Mouse (Mus musculus) kidney, postnatal 4 days (tissue): ENCODE results near the gene Myo6.

Experiments
- DNase-seq, 2 experiments: peaks; one replicate each; pipeline ENCODE4 v3.0.0; 2021; ENCODE audit warnings: mixed read lengths in 2 of 2

Gene Myo6

DNA sequence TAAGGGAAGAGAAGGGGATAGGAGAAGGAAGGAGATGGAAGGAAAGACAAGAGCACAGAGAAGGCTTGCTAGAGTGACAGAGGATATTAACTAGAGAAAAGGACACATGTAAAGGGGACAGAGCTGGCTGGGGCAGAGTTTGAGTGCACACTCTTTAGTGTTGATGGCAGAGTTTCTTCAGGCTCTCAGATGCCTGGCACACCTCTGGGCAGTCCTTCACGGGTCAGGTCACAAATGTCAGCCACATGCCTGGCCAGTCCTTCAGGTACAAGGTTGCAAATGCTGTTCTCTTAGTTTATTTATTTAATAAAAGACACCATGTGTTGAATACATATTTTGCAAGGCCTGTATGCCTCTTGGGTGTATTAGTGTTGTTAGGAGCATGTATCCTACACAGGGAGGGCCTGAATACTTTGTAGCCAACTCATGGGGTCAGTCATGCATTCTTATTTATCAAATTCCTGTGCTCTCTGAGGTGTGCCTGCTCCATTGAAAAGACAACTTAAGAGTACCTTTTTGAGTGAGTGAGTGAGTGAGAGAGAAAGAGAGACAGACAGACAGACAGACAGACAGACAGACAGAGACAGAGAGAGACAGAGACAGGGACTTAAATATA lies 72.5 kb downstream of the Myo6 start:
- peak; percentile 20 to 41 for DNase-seq

DNA sequence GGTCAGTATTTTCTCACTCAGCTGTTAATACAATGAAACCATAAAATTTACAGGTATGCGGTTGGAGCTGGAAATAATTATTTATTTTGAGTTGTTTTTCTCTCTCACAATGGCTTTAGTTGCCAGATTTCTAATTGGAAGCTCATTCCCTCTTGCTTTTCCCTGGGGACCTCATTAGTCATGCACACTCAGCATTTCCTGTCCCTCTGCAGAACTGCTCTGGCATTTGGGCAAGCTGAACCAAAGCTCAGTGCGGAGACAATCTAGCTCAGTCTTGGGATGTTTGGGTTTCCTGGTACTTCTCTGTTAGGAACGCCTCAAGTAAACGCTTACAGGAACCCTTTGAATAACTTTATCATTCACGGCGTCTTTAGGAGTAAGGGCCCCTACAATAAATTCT lies 76.9 kb downstream of the Myo6 start:
- DNase-seq: no peak

- no peak for DNase-seq
These were observed 87.3 kb downstream of the Myo6 start for GRCm38 (mm10) chr9:80252146-80252545.

GRCm38 (mm10) chr9:80253241-80253640 lies 88.4 kb downstream of the Myo6 start:
- no peak for DNase-seq

- no peak for DNase-seq
These were observed 91.7 kb downstream of the Myo6 start for GRCm38 (mm10) chr9:80256561-80256960.

- peak; percentile 67 to 68 for DNase-seq
These were observed 93.6 kb downstream of the Myo6 start for GRCm38 (mm10) chr9:80258396-80258795.

GRCm38 (mm10) chr9:80260905-80261304 lies 96.1 kb downstream of the Myo6 start:
- no peak for DNase-seq

- DNase-seq: peak in 1 of 2 experiments; percentile 17
These were observed 97.7 kb downstream of the Myo6 start for GRCm38 (mm10) chr9:80262367-80263026.

DNA sequence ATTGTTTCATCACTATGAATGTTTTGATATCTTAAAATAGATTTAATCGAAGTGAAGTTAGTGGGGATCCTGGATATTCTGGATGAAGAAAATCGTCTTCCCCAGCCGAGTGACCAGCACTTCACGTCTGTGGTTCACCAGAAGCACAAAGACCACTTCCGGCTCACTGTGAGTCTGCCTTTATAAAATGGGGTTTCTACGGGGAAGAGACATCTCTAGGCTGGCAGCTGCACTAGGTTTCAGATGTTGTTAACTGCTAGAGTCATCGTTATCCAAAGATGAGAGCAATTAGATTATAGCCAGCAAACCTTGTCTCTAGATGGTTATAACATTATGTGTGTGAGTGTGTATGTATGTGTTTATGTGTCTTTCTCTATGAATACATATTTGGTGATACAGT lies 101.3 kb downstream of the Myo6 start:
- DNase-seq: no peak

DNA sequence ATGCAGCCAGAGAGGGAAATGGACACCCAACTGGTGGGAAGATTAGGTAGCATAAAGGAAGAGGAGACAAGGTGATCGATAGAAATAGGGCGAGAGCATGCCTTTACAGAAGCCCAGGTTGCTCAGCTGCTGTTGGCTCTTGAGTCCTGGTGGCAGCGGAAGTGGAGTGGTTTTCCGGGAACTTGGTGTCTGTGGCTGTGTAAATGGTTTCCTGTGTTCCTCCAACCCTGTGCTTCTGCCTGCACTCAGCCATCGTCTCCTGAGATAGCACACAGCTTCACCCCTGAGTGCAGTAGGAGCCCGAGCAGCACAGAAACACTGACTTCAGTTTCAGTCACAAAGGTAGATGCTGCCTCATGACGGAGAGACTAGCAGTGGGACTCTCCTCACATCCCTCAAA lies 101.7 kb downstream of the Myo6 start:
- no peak for DNase-seq

GRCm38 (mm10) chr9:80269596-80269995 lies 104.8 kb downstream of the Myo6 start:
- DNase-seq: peak; percentile 35 to 62

DNA sequence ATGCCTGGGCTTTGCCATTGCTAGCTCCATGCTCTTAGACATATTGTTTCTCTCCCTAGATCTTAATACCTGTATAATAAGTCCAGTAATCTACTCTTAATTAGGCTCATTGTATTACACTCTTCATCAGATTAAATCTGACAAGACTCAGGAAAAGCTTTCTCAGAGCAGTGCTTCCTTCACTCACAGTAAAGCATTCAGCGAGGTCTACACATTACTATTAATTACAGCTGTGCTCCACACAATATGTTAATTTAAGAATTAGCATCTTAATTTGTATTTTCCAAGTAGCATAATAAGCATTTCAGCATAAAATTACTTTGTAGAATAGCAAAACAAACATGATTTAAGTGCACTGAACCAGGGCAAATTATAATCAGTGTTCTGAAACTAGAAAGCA lies 108.1 kb downstream of the Myo6 start:
- no peak for DNase-seq

GRCm38 (mm10) chr9:80275053-80275771 lies 110.4 kb downstream of the Myo6 start:
- DNase-seq: no peak

DNA sequence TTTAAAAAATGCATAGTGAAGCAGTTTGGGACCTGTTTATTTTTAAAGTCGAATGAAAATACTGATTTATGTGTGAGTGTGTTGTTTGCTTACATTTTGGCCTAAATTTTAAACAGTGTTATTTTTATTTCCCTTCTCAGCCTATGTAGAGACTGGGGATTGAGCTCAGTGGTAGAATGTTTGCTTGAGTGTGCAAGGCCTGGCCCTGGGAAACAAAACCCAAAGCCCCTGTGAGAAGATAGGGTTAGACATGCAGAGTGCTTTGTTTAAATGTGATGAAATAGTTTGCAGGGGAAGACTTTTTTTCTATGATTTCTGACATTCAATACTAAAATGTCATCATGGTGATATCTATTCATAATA lies 110.9 kb downstream of the Myo6 start:
- no peak for DNase-seq

- no peak for DNase-seq
These were observed 112.3 kb downstream of the Myo6 start for GRCm38 (mm10) chr9:80277157-80277556.

DNA sequence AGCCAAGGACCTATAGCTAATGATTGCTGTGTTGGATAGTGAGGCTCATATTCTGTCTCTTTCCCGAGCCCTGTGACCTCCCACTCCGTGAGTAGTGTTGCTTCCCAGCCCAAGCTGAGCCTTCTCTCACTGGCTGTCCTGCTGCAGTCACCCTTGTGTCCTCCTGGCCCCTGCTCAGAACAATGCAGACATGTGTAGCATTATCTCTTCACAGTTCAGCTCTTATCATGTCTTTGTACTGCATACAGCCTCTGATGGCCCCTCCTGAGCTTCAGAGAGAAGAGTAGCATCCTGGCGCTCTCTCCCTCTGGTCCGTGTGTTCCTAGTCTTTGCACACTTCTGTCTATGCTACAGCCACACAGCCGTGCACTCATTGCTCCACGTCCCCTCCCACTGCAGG lies 112.9 kb downstream of the Myo6 start:
- DNase-seq: no peak

- no peak for DNase-seq
These were observed 115.9 kb downstream of the Myo6 start for GRCm38 (mm10) chr9:80280724-80281123.

GRCm38 (mm10) chr9:80282426-80282825 lies 117.6 kb downstream of the Myo6 start:
- no peak for DNase-seq

- no peak for DNase-seq
These were observed 119.8 kb downstream of the Myo6 start for GRCm38 (mm10) chr9:80284539-80285174.

- DNase-seq: no peak
These were observed 122.0 kb downstream of the Myo6 start for GRCm38 (mm10) chr9:80286845-80287244.

DNA sequence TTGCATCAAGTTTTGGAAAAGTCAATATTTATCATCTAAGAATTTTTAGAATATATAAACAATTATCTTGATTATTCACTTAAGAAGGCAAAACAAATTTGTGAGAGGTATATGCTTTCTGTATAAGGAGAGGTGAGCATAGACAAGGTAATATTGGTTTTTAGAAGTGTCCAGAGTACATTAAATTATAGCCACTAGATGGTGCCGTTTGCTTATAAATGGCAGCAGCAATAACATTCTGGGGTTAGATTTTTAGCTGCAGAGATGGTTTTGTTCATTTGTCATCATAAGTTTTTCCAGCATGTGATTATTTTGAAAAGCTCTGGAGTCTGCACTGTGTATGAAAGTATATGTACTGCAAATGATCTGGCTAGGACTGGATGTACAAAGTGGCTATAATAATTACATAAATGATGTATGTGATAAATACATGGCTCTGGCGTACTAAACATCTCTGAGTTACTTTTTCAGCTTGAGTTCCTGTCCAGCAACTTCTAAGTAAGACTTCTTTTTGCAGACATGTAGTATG lies 128.3 kb downstream of the Myo6 start:
- DNase-seq: no peak

DNA sequence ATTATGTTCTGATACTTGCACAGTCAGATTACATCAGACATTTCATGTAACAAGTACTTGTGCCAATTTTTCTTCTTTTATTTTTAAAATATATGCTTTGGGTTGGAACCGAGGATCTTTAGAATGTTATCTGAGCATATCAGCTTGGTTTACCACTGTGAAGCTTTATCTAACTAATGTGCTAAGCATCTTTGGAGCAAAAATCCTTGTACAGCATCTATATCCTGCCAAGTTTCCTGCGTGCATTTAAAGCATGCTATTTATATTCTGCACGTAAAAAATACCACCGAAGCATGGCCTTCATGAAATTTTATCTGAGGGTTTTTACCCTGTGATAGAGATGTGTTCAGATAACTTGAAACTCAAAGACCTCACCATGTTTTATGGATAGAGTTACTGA lies 131.3 kb downstream of the Myo6 start:
- no peak for DNase-seq

GRCm38 (mm10) chr9:80299031-80299430 lies 134.2 kb downstream of the Myo6 start:
- no peak for DNase-seq
